Mouse (Mus musculus) thymus, adult 2 months (tissue): Measurements from ENCODE around the gene Abhd11. TPM values are rescaled to one million over a fixed set of nuclear protein-coding genes. Genes with fewer than 3 reads are reported as not detected.
"Not testable (repeated sequence)": the region's sequence is repeated elsewhere in the genome, so short reads cannot be mapped to it uniquely, and the experiment has no call there.

Experiments used
- DNase-seq: peaks from one replicate; pipeline ENCODE4 v3.0.0; 2021
- H3K27ac ChIP-seq: fragments of 200-500 bp; 2 replicates; pipeline ENCODE4 v1.5.1; 2012; ENCODE audit warnings: low read length, control low read depth; ENCODE audit not compliant: control insufficient read depth, insufficient read depth
- H3K27me3 ChIP-seq: fragments of 200-500 bp; 2 replicates; pipeline ENCODE4 v1.6.1; 2012; ENCODE audit warnings: mild to moderate bottlenecking, low read length, moderate library complexity, mixed read lengths; ENCODE audit not compliant: control insufficient read depth, insufficient read depth
- H3K36me3 ChIP-seq: fragments of 200-500 bp; 2 replicates; pipeline ENCODE4 v1.6.1; 2012; ENCODE audit warnings: mild to moderate bottlenecking, low read length, moderate library complexity; ENCODE audit not compliant: control insufficient read depth, insufficient read depth
- H3K4me1 ChIP-seq: fragments of 200-500 bp; replicated peaks from 2 replicates; pipeline ENCODE4 v1.6.1; 2012; ENCODE audit warnings: low read length; ENCODE audit not compliant: control insufficient read depth, insufficient read depth
- H3K4me3 ChIP-seq: fragments of 200-500 bp; 2 replicates; pipeline ENCODE4 v1.5.1; 2012; ENCODE audit warnings: mild to moderate bottlenecking, low read length, control low read depth, moderate library complexity; ENCODE audit not compliant: control insufficient read depth, insufficient read depth
- CTCF ChIP-seq: fragments of 200-500 bp; IDR thresholded peaks from 2 replicates; pipeline ENCODE4 v1.5.1; 2012; ENCODE audit warnings: mild to moderate bottlenecking, control low read depth, low read length, moderate library complexity, borderline replicate concordance; ENCODE audit not compliant: control insufficient read depth, poor library complexity, insufficient read depth; ENCODE audit errors: extremely low read depth
- POLR2A ChIP-seq: fragments of 200-500 bp; IDR thresholded peaks from 2 replicates; pipeline ENCODE4 v1.6.1; 2012; ENCODE audit warnings: mild to moderate bottlenecking, low read length, control low read depth, moderate library complexity; ENCODE audit not compliant: control insufficient read depth, poor library complexity, insufficient read depth; ENCODE audit errors: extremely low read depth
- WGBS: fragments of 180-500 bp; shearing (Covaris S2); methylation state at CpG from one replicate; pipeline ENCODE4 v1.1.7; 2018; 5-methylcytosine and 5-hydroxymethylcytosine counted together
- polyA plus RNA-seq: library from polyadenylated mRNA; depleted of rRNA; stranded (reverse); fragments of >200 nt; gene quantifications from 2 replicates; pipeline ENCODE4 v1.2.3, GENCODE M21; 2012; rRNA removed

Gene Abhd11
- polyA plus RNA-seq, 1 experiment: 84.8 TPM

- H3K27ac ChIP-seq: no peak overlapping the region
- no peak for DNase-seq
- no peaks in the 10 kb centered on the region for H3K36me3 ChIP-seq
- no peak for TF ChIP-seq POLR2A
- TF ChIP-seq CTCF: no peak
- H3K4me1 ChIP-seq: no peaks in the 10 kb centered on the region
- H3K27me3 ChIP-seq: no peaks in the 10 kb centered on the region
- WGBS: 94% methylated on average over 11 of the region's 11 CpGs
- no peak overlapping the region for H3K4me3 ChIP-seq
Measured at GRCm38 (mm10) chr5:135040777-135041176, 31.8 kb downstream of the Abhd11 start.

GRCm38 (mm10) chr5:135042105-135042788, 33.3 kb downstream of the Abhd11 start:
- Histone ChIP-seq H3K4me1 (no peaks in the 10 kb centered on the region), H3K27me3 (no peaks in the 10 kb centered on the region), H3K36me3 (no peaks in the 10 kb centered on the region), H3K4me3 (no peak overlapping the region), H3K27ac (no peak overlapping the region)
- 91% methylated on average over 21 of the region's 21 CpGs for WGBS
- TF ChIP-seq CTCF (no peak), POLR2A (no peak)
- no peak for DNase-seq

- TF ChIP-seq POLR2A: no peak
- no peak for TF ChIP-seq CTCF
- WGBS: 98% methylated on average over 3 of the region's 3 CpGs
- no peaks in the 10 kb centered on the region for H3K27me3 ChIP-seq
Measured at GRCm38 (mm10) chr5:135044575-135044974, 35.6 kb downstream of the Abhd11 start.

GRCm38 (mm10) chr5:135048539-135048938, 39.6 kb downstream of the Abhd11 start:
- no peak overlapping the region for H3K27ac ChIP-seq
- no peak for DNase-seq
- WGBS: 92% methylated on average over 5 of the region's 5 CpGs
- no peaks in the 10 kb centered on the region for H3K4me1 ChIP-seq
- no peaks in the 10 kb centered on the region for H3K27me3 ChIP-seq
- TF ChIP-seq CTCF (no peak), POLR2A (no peak)
- H3K36me3 ChIP-seq: peaks cover 7% of the 10 kb centered on the region; the same call in 1 of the 2 replicates
- no peak overlapping the region for H3K4me3 ChIP-seq

More at GRCm38 (mm10) chr5:135044575-135044974, 35.6 kb downstream of the Abhd11 start:
- no peaks in the 10 kb centered on the region for H3K36me3 ChIP-seq
- H3K27ac ChIP-seq: no peak overlapping the region
- no peak for DNase-seq
- H3K4me3 ChIP-seq: no peak overlapping the region
- no peaks in the 10 kb centered on the region for H3K4me1 ChIP-seq

- H3K27me3 ChIP-seq, H3K4me3 ChIP-seq, H3K4me1 ChIP-seq, DNase-seq, H3K27ac ChIP-seq, H3K36me3 ChIP-seq: not testable (repeated sequence)
- 94% methylated on average over 6 of the region's 6 CpGs for WGBS
Measured at GRCm38 (mm10) chr5:135049268-135049667, 40.3 kb downstream of the Abhd11 start.

- Histone ChIP-seq H3K4me3 (no peak overlapping the region), H3K27ac (no peak overlapping the region), H3K36me3 (peaks cover 10% of the 10 kb centered on the region), H3K4me1 (no peaks in the 10 kb centered on the region), H3K27me3 (no peaks in the 10 kb centered on the region)
- TF ChIP-seq POLR2A (no peak), CTCF (no peak)
- 95% methylated on average over 12 of the region's 12 CpGs for WGBS
- no peak for DNase-seq
Measured at GRCm38 (mm10) chr5:135053356-135053755, 44.4 kb downstream of the Abhd11 start.

Other genes with a start within 250 kb of the Abhd11 start
- not detected in 2 replicates for gene Tmem270, start 102.4 kb upstream of the Abhd11 start, polyA plus RNA-seq
- 1.8 and 1.9 TPM in 2 replicates for gene Cldn13, start 93.6 kb upstream of the Abhd11 start, polyA plus RNA-seq
- gene Mettl27, start 76.8 kb upstream of the Abhd11 start, polyA plus RNA-seq: 24.9 and 26.7 TPM in 2 replicates
- gene Cldn4, start 62.2 kb upstream of the Abhd11 start, polyA plus RNA-seq: 55.4 and 57.8 TPM in 2 replicates
- gene Cldn3, start 22.9 kb upstream of the Abhd11 start, polyA plus RNA-seq: 14.7 and 15.0 TPM in 2 replicates
- 20.3 and 23.7 TPM in 2 replicates for gene Stx1a, start 14.3 kb downstream of the Abhd11 start, polyA plus RNA-seq
- gene Dnajc30, start 55.0 kb downstream of the Abhd11 start, polyA plus RNA-seq: 26.8 and 35.1 TPM in 2 replicates
- 116 and 125 TPM in 2 replicates for gene Bud23, start 55.8 kb downstream of the Abhd11 start, polyA plus RNA-seq
- gene Vps37d, start 69.1 kb downstream of the Abhd11 start, polyA plus RNA-seq: 1.8 and 2.3 TPM in 2 replicates
- gene Mlxipl, start 80.7 kb downstream of the Abhd11 start, polyA plus RNA-seq: 22.5 and 31.5 TPM in 2 replicates
- gene Tbl2, start 140.5 kb downstream of the Abhd11 start, polyA plus RNA-seq: 18.5 and 18.7 TPM in 2 replicates
- 61.1 and 67.0 TPM in 2 replicates for gene Bcl7b, start 159.1 kb downstream of the Abhd11 start, polyA plus RNA-seq
- 56.1 and 68.7 TPM in 2 replicates for gene Baz1b, start 178.1 kb downstream of the Abhd11 start, polyA plus RNA-seq
- 0.06 and 0.58 TPM in 2 replicates for gene Fzd9, start 242.1 kb downstream of the Abhd11 start, polyA plus RNA-seq